Mouse (Mus musculus): Measurements from ENCODE around the gene Aldh3a2. TPM values are rescaled to one million over a fixed set of nuclear protein-coding genes. Genes with fewer than 3 reads are reported as not detected.
A peak's percentile ranks its signal among the peaks of the same experiment; 100 is the strongest.
"Not testable (repeated sequence)": the region's sequence is repeated elsewhere in the genome, so short reads cannot be mapped to it uniquely, and the experiment has no call there.

The Aldh3a2 gene
- total RNA-seq, 2 experiments from 2014 or later, result 45.2 to 50.3 TPM

- intact Hi-C loops (cut with DNase I), result loop anchor here (2.0 to 10.0 kb wide), 3 partner anchors 155 to 313 kb away; partner anchors contain the start of gene B9d1
- not testable (repeated sequence) for DNase-seq (ENCODE audit: low spot score in 2 of 2)
Measured at GRCm38 (mm10) chr11:61192123-61192522, 75.1 kb downstream of the Aldh3a2 start.

DNA sequence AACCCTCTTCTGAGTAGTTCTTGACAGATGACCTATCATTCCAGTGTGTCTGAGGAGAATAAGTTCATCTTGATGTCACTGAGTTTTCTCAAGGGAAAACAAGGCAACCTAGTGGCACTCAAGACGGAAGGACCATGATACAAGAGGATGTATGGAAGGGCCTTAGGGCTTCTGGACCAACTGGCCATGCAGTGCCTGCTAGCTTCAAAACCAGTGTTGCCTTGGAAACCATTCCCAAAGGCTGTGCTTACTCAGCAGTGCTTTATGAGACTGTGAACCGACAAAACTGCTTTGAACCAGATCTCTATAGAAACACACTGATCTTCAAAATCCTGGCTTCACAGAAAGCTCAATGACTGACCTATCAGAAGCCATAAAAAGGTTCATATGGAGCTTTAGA lies 76.5 kb downstream of the Aldh3a2 start:
- DNase-seq (ENCODE audit: low spot score in 2 of 2), result no peak
- intact Hi-C loops (cut with DNase I), result loop anchor here (5.0 to 10.0 kb wide), 2 partner anchors 157 to 314 kb away; partner anchors contain the start of gene B9d1

- no peak for DNase-seq (ENCODE audit: low spot score in 2 of 2)
- intact Hi-C loops (cut with DNase I), result no loop called here
Measured at GRCm38 (mm10) chr11:61183820-61184219, 83.4 kb downstream of the Aldh3a2 start.

DNA sequence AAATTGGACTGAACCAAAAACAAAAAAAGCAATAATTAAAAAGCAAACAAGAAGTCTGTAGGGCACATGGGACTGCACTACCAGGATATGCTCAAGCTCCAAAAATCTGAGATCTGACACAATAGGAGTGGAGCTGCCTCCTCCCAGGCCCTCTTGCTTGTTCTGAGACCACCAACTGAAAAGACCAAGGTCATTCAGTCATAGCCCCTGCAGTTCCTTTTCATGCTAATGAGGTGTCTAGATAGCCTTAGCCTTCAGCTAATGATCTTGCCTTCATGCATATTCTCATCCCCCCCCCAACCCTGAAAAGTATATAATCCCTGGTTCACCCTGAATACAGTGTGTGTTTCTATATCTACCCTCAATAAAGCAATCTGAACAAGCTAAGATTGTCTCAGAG lies 85.6 kb downstream of the Aldh3a2 start:
- DNase-seq (ENCODE audit: low spot score in 2 of 2), result no peak
- intact Hi-C loops (cut with DNase I), result no loop called here

DNA sequence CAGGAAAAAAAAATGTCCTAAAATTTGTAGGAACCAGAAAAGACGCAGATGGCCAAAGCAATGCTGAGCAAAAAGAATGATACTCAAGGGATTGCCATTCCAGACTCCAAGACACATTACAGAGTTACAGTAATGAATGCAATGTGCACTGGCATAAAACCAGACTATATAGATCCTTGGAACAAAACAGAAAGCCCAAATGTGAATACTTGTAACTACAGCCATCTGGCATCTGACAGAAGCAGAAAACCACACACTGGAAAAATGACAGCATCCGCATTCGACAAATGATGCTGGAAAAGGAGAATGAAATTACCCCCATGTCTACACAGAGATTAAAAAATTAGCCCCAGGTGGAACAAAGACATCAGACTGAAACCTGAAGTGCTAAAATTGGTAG lies 86.9 kb downstream of the Aldh3a2 start:
- intact Hi-C loops (cut with DNase I), result no loop called here
- peak; percentile 30 to 65 for DNase-seq (ENCODE audit: low spot score in 2 of 2)

DNA sequence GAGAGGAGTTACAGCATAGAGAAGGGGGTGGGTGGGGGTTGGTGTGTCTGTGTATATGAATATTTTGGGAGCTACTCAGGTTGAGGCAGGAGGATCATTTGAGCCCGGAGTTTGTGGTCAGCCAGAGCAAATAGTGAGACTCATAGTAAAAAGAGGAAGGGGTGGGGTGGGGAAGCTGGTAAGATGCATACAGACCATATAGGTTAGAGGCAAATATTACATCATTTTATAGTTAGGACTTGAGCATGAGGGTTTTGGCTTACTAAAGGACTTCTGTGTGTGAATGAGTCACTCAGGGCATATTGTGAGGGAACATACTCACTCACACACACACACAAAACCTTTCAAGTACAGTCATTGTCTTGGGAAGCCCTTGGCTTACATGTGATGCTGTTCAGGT lies 90.9 kb downstream of the Aldh3a2 start:
- no peak for DNase-seq (ENCODE audit: low spot score in 2 of 2)
- intact Hi-C loops (cut with DNase I), result no loop called here

DNA sequence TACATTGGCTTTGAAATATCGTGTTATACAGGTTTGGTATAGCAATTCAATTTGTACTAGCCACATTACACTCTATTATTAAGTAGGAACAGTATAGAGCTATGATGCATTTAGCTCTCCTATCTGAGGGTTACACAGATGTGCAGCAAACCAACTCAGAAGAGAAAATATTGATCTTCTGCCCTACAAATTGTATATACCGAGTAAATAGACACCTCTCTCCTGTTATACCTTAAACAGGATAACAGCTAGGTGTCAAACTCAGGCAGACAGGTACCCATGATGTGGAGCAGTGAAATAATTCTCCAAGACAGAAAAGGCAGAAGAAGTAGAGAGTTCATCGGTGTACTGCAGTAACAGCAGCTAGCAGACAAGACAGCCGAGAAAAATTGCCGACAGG lies 91.5 kb downstream of the Aldh3a2 start:
- DNase-seq (ENCODE audit: low spot score in 2 of 2), result no peak
- intact Hi-C loops (cut with DNase I), result no loop called here

DNA sequence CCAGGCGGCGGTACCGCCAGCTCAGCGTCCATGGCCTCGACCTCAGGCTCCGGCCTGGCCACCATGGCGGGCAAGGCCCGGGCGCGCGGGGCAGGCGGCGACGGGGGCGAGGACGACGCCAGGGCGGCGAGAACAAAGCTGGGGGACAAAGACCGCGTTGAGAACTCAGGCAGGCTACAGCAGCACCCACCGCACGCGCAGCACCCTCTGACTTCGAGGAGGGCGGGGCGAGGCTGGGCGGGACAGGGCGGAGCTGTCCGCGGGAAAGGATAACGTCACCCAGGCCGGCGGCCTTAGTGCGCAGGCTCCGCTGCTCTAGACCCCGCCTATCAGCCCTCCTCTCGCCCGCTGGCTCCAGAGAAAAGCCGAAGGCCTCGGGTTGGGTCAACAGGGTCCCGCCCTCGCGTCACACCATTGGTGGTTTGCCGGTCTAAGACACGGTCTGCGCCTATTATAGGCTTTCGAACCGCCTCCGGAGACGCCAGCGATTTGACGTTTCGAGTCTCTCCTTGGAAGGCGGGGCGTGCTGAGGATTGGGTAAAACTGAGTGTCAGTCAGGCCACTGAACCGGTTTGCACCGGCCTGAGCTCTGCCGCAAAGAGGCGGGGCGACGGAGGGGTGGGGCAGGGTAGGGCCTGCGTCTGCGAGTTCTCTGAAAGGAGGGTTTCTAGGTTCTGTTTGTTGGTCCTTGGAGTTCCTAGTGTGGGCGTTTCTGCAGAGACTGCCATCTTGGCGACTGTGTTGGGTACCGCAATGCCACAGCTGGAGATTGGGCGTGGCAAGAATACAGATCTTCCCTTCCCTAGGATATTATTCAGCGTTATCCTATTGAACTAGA lies 92.2 kb downstream of the Aldh3a2 start, which contains the start of gene Usp22:
TSS of gene Usp22 (minus strand) at position 235 of the 838 bp plus-strand sequence.
- DNase-seq (ENCODE audit: low spot score in 2 of 2), result peak; percentile 100
- intact Hi-C loops (cut with DNase I), result no loop called here

GRCm38 (mm10) chr11:61174291-61174820 lies 92.9 kb downstream of the Aldh3a2 start:
- DNase-seq (ENCODE audit: low spot score in 2 of 2), result peak; percentile 39 to 72
- intact Hi-C loops (cut with DNase I), result no loop called here

GRCm38 (mm10) chr11:61173477-61173876 lies 93.8 kb downstream of the Aldh3a2 start:
- DNase-seq (ENCODE audit: low spot score in 2 of 2); intact Hi-C loops (cut with DNase I): not testable (repeated sequence)

Other genes starting within 250 kb of the Aldh3a2 start
- gene Kcnj12, start 244.9 kb downstream of the Aldh3a2 start, total RNA-seq (2021), result 10 to 100 TPM; 12.9 to 13.5 TPM
- gene Tnfrsf13b, start 140.7 kb downstream of the Aldh3a2 start, total RNA-seq (2021), result 1 to 10 TPM; 1.2 to 1.6 TPM
- gene Usp22, start 92.4 kb downstream of the Aldh3a2 start, total RNA-seq (2021), result 100 to 1,000 TPM; 275 to 287 TPM
- gene Aldh3a1, start 59.9 kb downstream of the Aldh3a2 start, total RNA-seq (2021), result 1 to 10 TPM; 1.5 to 1.7 TPM
- under 1 TPM; 0.27 to 0.64 TPM for gene Slc47a2, start 75.4 kb upstream of the Aldh3a2 start, total RNA-seq (2021)
- gene Slc47a1, start 110.9 kb upstream of the Aldh3a2 start, total RNA-seq (2021), result 1 to 10 TPM; 3.7 to 4.1 TPM
- 100 to 1,000 TPM; 275 to 322 TPM for gene Rnf112, start 186.7 kb upstream of the Aldh3a2 start, total RNA-seq (2021)
- gene Mfap4, start 218.0 kb upstream of the Aldh3a2 start, total RNA-seq (2021), result 10 to 100 TPM; 11.1 to 11.6 TPM
- 10 to 100 TPM; 30.5 to 32.4 TPM for gene Mapk7, start 226.9 kb upstream of the Aldh3a2 start, total RNA-seq (2021)
- gene B9d1, start 237.7 kb upstream of the Aldh3a2 start, total RNA-seq (2021), result 10 to 100 TPM; 38.0 to 44.1 TPM

Data from left cerebral cortex, postnatal 14 days (tissue).